Mouse (Mus musculus): ENCODE measurements around the gene Gm14322. TPM values are rescaled to one million over a fixed set of nuclear protein-coding genes. Genes with fewer than 3 reads are reported as not detected.
"Not testable (repeated sequence)": the region's sequence is repeated elsewhere in the genome, so short reads cannot be mapped to it uniquely, and the experiment has no call there.

Gm14322 gene
- 10 to 100 TPM; 26.3 to 27.5 TPM for total RNA-seq (2021)
- long read RNA-seq, experiment 1, partial matches to known transcripts, result 3 of 14 reads
- long read RNA-seq, experiment 1, other reads (novel, unspliced or antisense), result 10 of 14 reads
- long read RNA-seq, experiment 2, partial matches to known transcripts, result 1 of 16 reads
- long read RNA-seq, experiment 2, other reads (novel, unspliced or antisense), result 15 of 16 reads

- DNase-seq (ENCODE audit: low spot score in 2 of 2), result not testable (repeated sequence)
These were observed at the start of gene Gm14322 for GRCm38 (mm10) chr2:177758941-177759558. TSS of gene Gm14322 (plus strand) at chr2:177759288.

- DNase-seq (ENCODE audit: low spot score in 2 of 2), result not testable (repeated sequence)
These were observed 17.6 kb upstream of the Gm14322 start for GRCm38 (mm10) chr2:177741487-177741886.

GRCm38 (mm10) chr2:177787351-177787750, 28.3 kb downstream of the Gm14322 start:
- DNase-seq (ENCODE audit: low spot score in 2 of 2), result not testable (repeated sequence)

GRCm38 (mm10) chr2:177806170-177806569, 47.1 kb downstream of the Gm14322 start:
- DNase-seq (ENCODE audit: low spot score in 2 of 2), result not testable (repeated sequence)

Other genes starting within 250 kb of the Gm14322 start
- gene Gm14406, start 181.1 kb upstream of the Gm14322 start, total RNA-seq (2021), result 1 to 10 TPM in 1 of 2 experiments, not detected in 1; 1.3 TPM
- gene Gm14325, start 81.0 kb downstream of the Gm14322 start, total RNA-seq (2021), result 100 to 1,000 TPM; 121 to 137 TPM
- 1 to 10 TPM; 5.2 to 5.3 TPM for gene Gm14327, start 137.8 kb downstream of the Gm14322 start, total RNA-seq (2021)
- gene Zfp972, start 166.3 kb downstream of the Gm14322 start, total RNA-seq (2021), result 1 to 10 TPM in 1 of 2 experiments, under 1 TPM in 1; 0.95 to 1.4 TPM
- 10 to 100 TPM; 26.7 to 31.6 TPM for gene Gm14326, start 198.0 kb downstream of the Gm14322 start, total RNA-seq (2021)